Mouse (Mus musculus) heart, postnatal 0 days (tissue): ENCODE measurements around the gene Kcnf1. TPM values are rescaled to one million over a fixed set of nuclear protein-coding genes. Genes with fewer than 3 reads are reported as not detected.

Experiments used
- ATAC-seq: fragments of 200-750 bp; cut with Nextera tagmentation; 2 replicates; pipeline ENCODE4 v1.8.0; 2017; ENCODE audit warnings: low read depth, moderate number of reproducible peaks, moderate library complexity; ENCODE audit not compliant: insufficient read depth
- DNase-seq: peaks from one replicate; pipeline ENCODE4 v3.0.0-alpha.2; 2016; ENCODE audit warnings: low spot score
- H3K27ac ChIP-seq: fragments of 300-500 bp; sonication (generic); 2 replicates; pipeline ENCODE4 v1.5.1; 2014; ENCODE audit warnings: low read depth, mild to moderate bottlenecking
- H3K27me3 ChIP-seq: fragments of 300-500 bp; sonication (generic); 2 replicates; pipeline ENCODE4 v1.6.1; 2014; ENCODE audit warnings: low read length, mixed read lengths; ENCODE audit not compliant: control insufficient read depth, insufficient read depth
- H3K36me3 ChIP-seq: fragments of 300-500 bp; sonication (generic); replicated peaks from 2 replicates; pipeline ENCODE4 v1.6.1; 2014; ENCODE audit warnings: low read length, mixed read lengths; ENCODE audit not compliant: control insufficient read depth, insufficient read depth
- H3K4me1 ChIP-seq: fragments of 300-500 bp; sonication (generic); 2 replicates; pipeline ENCODE4 v1.6.1; 2014; ENCODE audit warnings: antibody characterized with exemption; ENCODE audit not compliant: control insufficient read depth, insufficient read depth
- H3K4me2 ChIP-seq: fragments of 300-500 bp; sonication (generic); 2 replicates; pipeline ENCODE4 v1.6.1; 2014; ENCODE audit warnings: low read depth, mild to moderate bottlenecking, low read length, moderate library complexity
- H3K4me3 ChIP-seq: fragments of 300-500 bp; sonication (generic); 2 replicates; pipeline ENCODE4 v1.5.1; 2014; ENCODE audit warnings: low read depth, low read length
- H3K9ac ChIP-seq: fragments of 300-500 bp; sonication (generic); replicated peaks from 2 replicates; pipeline ENCODE4 v1.6.1; 2014; ENCODE audit warnings: low read depth, low read length, mixed read lengths
- H3K9me3 ChIP-seq: fragments of 300-500 bp; sonication (generic); replicated peaks from 2 replicates; pipeline ENCODE4 v1.6.1; 2016; ENCODE audit warnings: low read length; ENCODE audit not compliant: control insufficient read depth
- CTCF ChIP-seq: IDR thresholded peaks from 2 replicates; pipeline ENCODE4 v1.5.1; 2016; ENCODE audit warnings: antibody characterized with exemption, control low read depth, low read depth
- EP300 ChIP-seq: IDR thresholded peaks from 2 replicates; pipeline ENCODE4 v1.6.1; 2016; ENCODE audit warnings: antibody characterized with exemption, low read depth
- WGBS: fragments of 180-500 bp; shearing (Covaris S2); extraction: QIAGEN DNeasy Blood & Tissue Kit; methylation state at CpG from one replicate; pipeline ENCODE4 v1.1.7; 2014; 5-methylcytosine and 5-hydroxymethylcytosine counted together
- polyA plus RNA-seq: library from polyadenylated mRNA; unstranded; fragments of >200 nt; fragmentation: Nextera tagmentation; extraction: Ambion mirVana; gene quantifications from 2 replicates; pipeline ENCODE4 v1.2.1, GENCODE M21; 2015
- total RNA-seq: library from RNA; depleted of rRNA; stranded (reverse); fragments of >200 nt; gene quantifications from 2 replicates; pipeline ENCODE4 v1.2.3, GENCODE M21; 2014; ENCODE audit warnings: low replicate concordance; rRNA removed

Gene Kcnf1
- total RNA-seq (2.3 TPM in 1 of 2 replicates, not detected in the other), polyA plus RNA-seq (0.10 and 0.12 TPM in 2 replicates)

DNA sequence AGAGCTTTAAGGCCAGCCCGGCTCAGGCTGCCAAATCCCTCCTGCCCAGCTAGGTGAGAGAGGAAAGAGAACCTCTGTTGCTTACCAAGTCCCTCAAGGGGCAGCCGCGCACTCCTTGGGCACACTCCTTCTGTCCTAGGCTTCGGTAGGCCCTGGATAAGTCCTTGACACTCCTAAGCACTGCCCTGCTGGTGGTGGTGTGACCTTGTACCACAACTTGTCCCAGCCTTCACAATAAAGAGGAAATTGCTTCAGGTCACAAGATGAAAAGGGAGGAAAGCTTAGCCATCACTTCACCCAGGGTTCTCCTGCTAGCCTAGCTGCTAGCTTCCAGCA, at the start of gene Kcnf1:
Kcnf1 (minus strand) TSS at position 132 of the 336 bp plus-strand sequence.
- TF ChIP-seq CTCF (no peak), EP300 (no peak)

DNA sequence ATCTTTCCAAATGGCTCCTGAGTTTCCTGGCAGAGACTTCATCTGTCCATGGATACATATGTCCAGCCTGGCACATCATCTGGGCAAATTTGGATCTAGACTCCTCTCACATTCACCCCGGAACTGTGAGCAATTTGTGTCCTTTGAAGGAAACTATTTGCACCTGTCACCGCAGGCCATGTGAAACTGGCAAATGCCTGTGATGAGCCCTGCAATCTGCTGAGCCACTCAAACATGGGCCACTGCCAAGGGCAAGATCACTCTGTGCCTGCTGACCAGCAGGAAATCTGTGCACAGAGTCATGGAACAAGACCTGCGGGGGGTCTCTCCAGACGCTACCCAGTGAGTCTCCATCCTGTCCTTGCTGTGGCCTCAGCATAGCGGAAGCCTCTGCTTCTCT, 48.3 kb upstream of the Kcnf1 start:
- Histone ChIP-seq H3K4me3 (no peak overlapping the region), H3K9me3 (no peaks in the 10 kb centered on the region), H3K4me2 (no peak overlapping the region), H3K36me3 (no peaks in the 10 kb centered on the region), H3K27me3 (no peaks in the 10 kb centered on the region), H3K9ac (no peak overlapping the region), H3K4me1 (no peaks in the 10 kb centered on the region), H3K27ac (no peak overlapping the region)
- no peak for TF ChIP-seq CTCF
- no peak for TF ChIP-seq EP300
- WGBS = 53% methylated on average over 5 of the region's 5 CpGs
- ATAC-seq (no peak; the same call in 1 of the 2 replicates), DNase-seq (no peak)

More for the DNA sequence above, at the start of gene Kcnf1:
- Histone ChIP-seq H3K9me3 (no peaks in the 10 kb centered on the region), H3K4me2 (peak within 1 kb of the TSS; percentile 81), H3K27ac (no peak within 1 kb of the TSS), H3K4me3 (peak within 1 kb of the TSS; percentile 47), H3K9ac (0 out of 2 replicates have a peak within 1 kb of the TSS, but pooled peaks have one; percentile 30), H3K4me1 (peaks cover 9% of the 10 kb centered on the region), H3K27me3 (peaks cover 38% of the 10 kb centered on the region), H3K36me3 (no peaks in the 10 kb centered on the region)
- DNase-seq = no peak
- 43% methylated on average over 4 of the region's 4 CpGs for WGBS
- ATAC-seq = no peak

DNA sequence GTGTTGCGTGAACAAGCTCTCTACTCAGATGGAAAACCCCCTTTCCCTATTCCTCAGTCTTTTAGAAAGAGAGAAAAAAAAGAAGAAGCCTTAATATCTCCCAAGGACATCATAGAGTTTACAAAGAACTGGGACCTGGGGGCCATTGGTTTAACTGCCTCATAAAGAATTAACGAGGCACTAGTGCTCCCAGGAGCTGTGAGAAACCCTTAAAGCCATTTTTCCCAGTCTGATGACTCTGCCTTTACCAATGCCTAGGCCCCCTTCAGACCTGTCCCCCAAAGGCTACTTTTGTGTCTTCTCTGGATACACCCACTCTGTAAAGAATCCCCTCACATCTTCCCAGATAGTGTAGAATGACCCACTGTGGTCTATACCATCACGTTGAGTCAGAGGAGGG, 46.4 kb upstream of the Kcnf1 start:
- TF ChIP-seq EP300 = no peak
- TF ChIP-seq CTCF = no peak
- no peaks in the 10 kb centered on the region for H3K4me1 ChIP-seq
- no peak overlapping the region for H3K4me2 ChIP-seq
- no peak overlapping the region for H3K9ac ChIP-seq
- no peak for DNase-seq
- no peaks in the 10 kb centered on the region for H3K27me3 ChIP-seq
- 60% methylated on average over 3 of the region's 3 CpGs for WGBS
- H3K27ac ChIP-seq = no peak overlapping the region
- ATAC-seq = no peak
- no peaks in the 10 kb centered on the region for H3K36me3 ChIP-seq
- H3K9me3 ChIP-seq = no peaks in the 10 kb centered on the region
- no peak overlapping the region for H3K4me3 ChIP-seq

DNA sequence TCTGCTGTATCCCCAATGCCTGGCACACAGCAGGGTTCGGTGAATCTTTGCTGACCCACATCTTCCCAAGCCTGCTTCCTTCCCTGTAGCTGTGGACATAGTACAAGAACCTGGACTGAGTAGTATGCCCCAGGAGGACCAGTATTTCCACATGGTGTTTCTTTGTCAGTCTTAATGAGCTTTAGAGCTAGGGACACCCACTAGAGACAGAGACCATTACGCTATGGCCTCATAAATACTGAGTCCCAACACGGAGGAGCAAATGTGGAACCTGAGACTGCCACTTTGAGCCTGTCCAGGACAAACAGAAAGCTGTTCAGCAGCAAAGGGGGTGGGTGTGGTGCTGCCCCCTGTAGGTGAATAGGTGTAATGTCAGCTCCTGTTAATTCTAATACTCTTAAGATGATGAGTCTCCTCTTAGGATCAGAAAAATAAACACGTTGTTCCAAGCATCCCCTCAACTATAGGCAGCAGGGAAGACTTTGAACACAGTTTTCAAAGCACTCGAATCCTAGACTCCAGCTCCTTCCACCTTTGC, 45.3 kb upstream of the Kcnf1 start:
- ATAC-seq (no peak), DNase-seq (peak; percentile 6)
- Histone ChIP-seq H3K36me3 (no peaks in the 10 kb centered on the region), H3K27me3 (no peaks in the 10 kb centered on the region), H3K4me3 (no peak overlapping the region), H3K9ac (no peak overlapping the region), H3K9me3 (no peaks in the 10 kb centered on the region), H3K4me2 (no peak overlapping the region), H3K4me1 (no peaks in the 10 kb centered on the region), H3K27ac (no peak overlapping the region)
- TF ChIP-seq EP300 (no peak), CTCF (peak; percentile 51)
- 43% methylated on average over 5 of the region's 5 CpGs for WGBS

- 44% methylated on average over 5 of the region's 5 CpGs for WGBS
- no peak overlapping the region for H3K9ac ChIP-seq
- ATAC-seq (no peak), DNase-seq (no peak)
- no peak overlapping the region for H3K27ac ChIP-seq
- H3K4me2 ChIP-seq = no peak overlapping the region
- no peaks in the 10 kb centered on the region for H3K36me3 ChIP-seq
- TF ChIP-seq EP300 = no peak
- no peak for TF ChIP-seq CTCF
- no peaks in the 10 kb centered on the region for H3K9me3 ChIP-seq
- no peaks in the 10 kb centered on the region for H3K27me3 ChIP-seq
- H3K4me3 ChIP-seq = no peak overlapping the region
- no peaks in the 10 kb centered on the region for H3K4me1 ChIP-seq
Observed at GRCm38 (mm10) chr12:17220631-17221030, 43.9 kb upstream of the Kcnf1 start.

DNA sequence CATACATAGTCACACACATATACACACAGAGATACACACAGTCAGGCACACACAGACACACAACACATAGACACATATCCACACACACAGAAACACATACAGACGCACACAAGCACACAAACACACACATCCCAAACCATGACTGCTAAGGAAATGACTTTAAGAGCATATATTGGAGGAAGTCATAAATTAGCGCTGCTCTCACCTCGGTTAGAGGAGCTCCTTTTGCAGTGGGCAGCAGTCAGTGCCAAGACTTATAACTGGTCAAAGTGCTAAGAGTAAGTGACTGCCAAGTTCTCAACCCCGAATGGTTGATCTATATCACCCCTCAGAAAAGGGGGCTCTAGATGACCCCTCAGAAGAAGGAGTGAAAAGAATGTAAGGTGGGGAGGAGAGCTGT, 42.4 kb upstream of the Kcnf1 start:
- Histone ChIP-seq H3K27me3 (no peaks in the 10 kb centered on the region), H3K9me3 (no peaks in the 10 kb centered on the region), H3K4me2 (no peak overlapping the region), H3K36me3 (no peaks in the 10 kb centered on the region), H3K9ac (no peak overlapping the region), H3K4me1 (no peaks in the 10 kb centered on the region), H3K4me3 (no peak overlapping the region), H3K27ac (no peak overlapping the region)
- WGBS = 72% methylated on average over 4 of the region's 4 CpGs
- ATAC-seq (no peak), DNase-seq (no peak)
- TF ChIP-seq CTCF (no peak), EP300 (no peak)
